Mouse (Mus musculus) myocyte (in vitro differentiated cells): ENCODE measurements around the gene Zic5. TPM values are rescaled to one million over a fixed set of nuclear protein-coding genes. Genes with fewer than 3 reads are reported as not detected.

Experiments used
- H3K27me3 ChIP-seq: one replicate; pipeline ENCODE4 v1.6.1; 2011; ENCODE audit not compliant: control insufficient read depth, insufficient read depth, insufficient read length
- H3K36me3 ChIP-seq: one replicate; pipeline ENCODE4 v1.6.1; 2011; ENCODE audit not compliant: control insufficient read depth, insufficient read depth
- H3K4me2 ChIP-seq: one replicate; pipeline ENCODE4 v1.6.1; 2011; ENCODE audit warnings: low read depth, control low read depth
- H3K4me3 ChIP-seq: one replicate; pipeline ENCODE4 v1.5.1; 2011; ENCODE audit warnings: mild to moderate bottlenecking, control low read depth, moderate library complexity
- H3K79me2 ChIP-seq: one replicate; pipeline ENCODE4 v1.6.1; 2011; ENCODE audit not compliant: control insufficient read depth, insufficient read depth
- H3ac ChIP-seq: one replicate; pipeline ENCODE4 v1.6.1; 2011; ENCODE audit not compliant: control insufficient read depth, insufficient read length
- CEBPB ChIP-seq: IDR thresholded peaks from 2 replicates; pipeline ENCODE4 v1.6.1; 2011; ENCODE audit warnings: mild to moderate bottlenecking, moderate library complexity; ENCODE audit not compliant: poor library complexity, insufficient read depth, severe bottlenecking
- E2F4 ChIP-seq: IDR thresholded peaks from one replicate; pipeline ENCODE4 v1.6.1; 2011; ENCODE audit warnings: mild to moderate bottlenecking, control low read depth, moderate library complexity; ENCODE audit not compliant: insufficient read depth
- MAX ChIP-seq: IDR thresholded peaks from one replicate; pipeline ENCODE4 v1.6.1; 2011; ENCODE audit warnings: low read depth, mild to moderate bottlenecking, control low read depth
- MYOD1 ChIP-seq, 3 experiments: IDR thresholded peaks; one replicate each; pipeline ENCODE4 v1.6.1; 2011; ENCODE audit warnings: control low read depth in 2 of 3, low read depth in 2 of 3, mild to moderate bottlenecking in 2 of 3, moderate library complexity in 1 of 3; ENCODE audit not compliant: insufficient read length in 2 of 3, control insufficient read depth in 1 of 3
- MYOG ChIP-seq, 3 experiments: IDR thresholded peaks; one replicate each; pipeline ENCODE4 v1.6.1; 2011; ENCODE audit warnings: control low read depth in 2 of 3, low read depth in 2 of 3, mild to moderate bottlenecking in 2 of 3; ENCODE audit not compliant: insufficient read length in 2 of 3, control insufficient read depth in 1 of 3, insufficient read depth in 1 of 3
- POLR2A ChIP-seq: IDR thresholded peaks from one replicate; pipeline ENCODE4 v1.6.1; 2011; ENCODE audit warnings: low read depth, mild to moderate bottlenecking, control low read depth, moderate library complexity; ENCODE audit not compliant: insufficient read length
- POLR2AphosphoS2 ChIP-seq: IDR thresholded peaks from one replicate; pipeline ENCODE4 v1.6.1; 2011; ENCODE audit warnings: low read depth, control low read depth; ENCODE audit not compliant: insufficient read length
- REST ChIP-seq: IDR thresholded peaks from one replicate; pipeline ENCODE4 v1.6.1; 2011; ENCODE audit warnings: mild to moderate bottlenecking, control low read depth, moderate library complexity; ENCODE audit not compliant: insufficient read depth, insufficient read length
- SRF ChIP-seq: IDR thresholded peaks from one replicate; pipeline ENCODE4 v1.6.1; 2011; ENCODE audit warnings: low read depth; ENCODE audit not compliant: control insufficient read depth, insufficient read length
- TCF12 ChIP-seq: IDR thresholded peaks from one replicate; pipeline ENCODE4 v1.6.1; 2011; ENCODE audit warnings: mild to moderate bottlenecking, control low read depth; ENCODE audit not compliant: poor library complexity, insufficient read depth, severe bottlenecking
- TCF3 ChIP-seq: IDR thresholded peaks from one replicate; pipeline ENCODE4 v1.6.1; 2011; ENCODE audit warnings: low read depth, control low read depth; ENCODE audit not compliant: insufficient read length
- USF1 ChIP-seq: IDR thresholded peaks from one replicate; pipeline ENCODE4 v1.6.1; 2011; ENCODE audit warnings: low read depth, mild to moderate bottlenecking, control low read depth, moderate library complexity
- polyA plus RNA-seq: library from polyadenylated mRNA; unstranded; fragments of >200 nt; fragmentation: generic; extraction: Trizol; gene quantifications from one replicate; pipeline ENCODE4 v1.2.1, GENCODE M21; 2012; ENCODE audit warnings: missing spikeins

The Zic5 gene
- polyA plus RNA-seq, 1 experiment = 0.42 TPM

DNA sequence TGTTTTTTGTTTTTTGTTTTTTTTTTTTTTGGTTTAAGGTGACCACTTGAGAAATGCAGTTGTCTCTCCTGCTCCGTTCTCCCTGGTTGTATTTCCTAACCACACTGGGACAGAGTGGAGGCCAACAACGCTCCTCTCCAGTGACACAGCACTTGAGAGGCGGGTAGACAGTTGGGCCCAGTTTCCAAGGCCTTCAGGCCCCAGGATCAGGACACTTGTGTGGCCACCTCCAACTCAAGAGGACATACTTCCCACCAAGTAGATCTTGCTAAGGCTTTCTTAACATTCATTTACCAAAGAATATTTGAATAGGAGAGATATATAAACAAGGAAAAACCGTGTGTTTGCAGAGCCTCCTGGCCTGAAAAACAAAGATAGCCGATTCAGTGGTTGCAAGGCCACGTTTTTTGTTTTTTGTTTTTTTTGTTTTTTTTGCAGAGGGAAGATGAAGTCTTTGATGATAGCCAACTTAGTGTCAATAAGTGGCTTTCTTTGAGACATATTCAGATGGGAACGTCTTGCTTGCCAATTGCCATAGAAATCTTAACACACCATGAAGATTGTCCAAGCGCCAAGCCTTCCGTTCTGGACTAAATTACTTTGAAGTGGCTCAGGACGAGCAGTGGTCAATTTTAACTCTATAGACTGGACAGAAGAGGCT, 10.4 kb downstream of the Zic5 start:
- no peak overlapping the region for H3ac ChIP-seq
- H3K79me2 ChIP-seq = no peaks in the 10 kb centered on the region
- no peak overlapping the region for H3K4me2 ChIP-seq
- H3K27me3 ChIP-seq = peaks cover 18% of the 10 kb centered on the region
- H3K4me3 ChIP-seq = no peak overlapping the region
- H3K36me3 ChIP-seq = no peaks in the 10 kb centered on the region
- TF ChIP-seq MAX (no peak), SRF (no peak), E2F4 (no peak), POLR2A (no peak)

DNA sequence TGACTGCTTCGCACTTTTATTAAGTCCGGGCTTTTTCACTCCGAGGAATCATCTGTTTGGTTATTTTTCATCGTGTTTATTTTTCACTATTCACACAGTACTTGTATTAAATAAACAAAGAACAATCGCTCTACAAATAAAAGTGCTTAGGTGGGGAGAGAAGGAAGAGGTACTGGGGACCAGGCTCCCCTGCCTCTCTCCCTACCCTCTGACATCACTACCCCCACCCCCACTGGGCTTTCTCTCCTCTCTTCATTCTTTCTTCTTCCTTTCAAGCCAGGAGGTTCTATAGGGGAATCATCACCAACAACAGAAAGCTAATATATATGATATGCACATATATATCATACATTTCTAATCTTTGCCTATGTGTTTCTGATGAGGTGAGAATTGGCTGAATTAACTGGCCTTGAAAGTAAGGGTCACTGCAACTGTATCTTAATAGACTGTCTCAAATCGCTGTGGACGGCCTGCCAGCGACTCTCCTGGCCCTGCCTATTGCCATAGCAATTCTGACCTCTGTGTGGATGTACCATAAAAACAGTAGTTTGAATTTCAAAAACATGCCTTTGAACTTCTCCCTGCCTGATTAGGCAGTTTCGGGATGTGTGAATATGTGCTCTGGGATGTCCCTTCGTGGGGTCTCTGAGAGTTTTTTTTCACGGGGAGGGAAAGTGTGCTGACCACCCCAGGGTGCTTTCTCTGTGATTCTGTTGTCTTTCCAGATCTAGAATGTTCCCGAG, 11.3 kb downstream of the Zic5 start:
- Histone ChIP-seq H3K79me2 (no peaks in the 10 kb centered on the region), H3K4me3 (no peak overlapping the region), H3ac (no peak overlapping the region), H3K4me2 (no peak overlapping the region), H3K27me3 (peaks cover 20% of the 10 kb centered on the region), H3K36me3 (no peaks in the 10 kb centered on the region)
- TF ChIP-seq TCF12 = no peak
- no peak for TF ChIP-seq POLR2A
- no peak for TF ChIP-seq SRF
- TF ChIP-seq CEBPB = no peak
- no peak for TF ChIP-seq POLR2AphosphoS2
- no peak for TF ChIP-seq MYOD1 (IDR thresholded peaks at IDR 0.05; ENCODE audit: control insufficient read depth in 1 of 3, insufficient read length in 2 of 3, low read depth in 2 of 3)
- TF ChIP-seq USF1 = no peak
- no peak for TF ChIP-seq MYOG (IDR thresholded peaks at IDR 0.05; ENCODE audit: control insufficient read depth in 1 of 3, insufficient read depth in 1 of 3, insufficient read length in 2 of 3, low read depth in 2 of 3)
- TF ChIP-seq TCF3 = no peak
- no peak for TF ChIP-seq REST
- TF ChIP-seq E2F4 = no peak
- TF ChIP-seq MAX = no peak

DNA sequence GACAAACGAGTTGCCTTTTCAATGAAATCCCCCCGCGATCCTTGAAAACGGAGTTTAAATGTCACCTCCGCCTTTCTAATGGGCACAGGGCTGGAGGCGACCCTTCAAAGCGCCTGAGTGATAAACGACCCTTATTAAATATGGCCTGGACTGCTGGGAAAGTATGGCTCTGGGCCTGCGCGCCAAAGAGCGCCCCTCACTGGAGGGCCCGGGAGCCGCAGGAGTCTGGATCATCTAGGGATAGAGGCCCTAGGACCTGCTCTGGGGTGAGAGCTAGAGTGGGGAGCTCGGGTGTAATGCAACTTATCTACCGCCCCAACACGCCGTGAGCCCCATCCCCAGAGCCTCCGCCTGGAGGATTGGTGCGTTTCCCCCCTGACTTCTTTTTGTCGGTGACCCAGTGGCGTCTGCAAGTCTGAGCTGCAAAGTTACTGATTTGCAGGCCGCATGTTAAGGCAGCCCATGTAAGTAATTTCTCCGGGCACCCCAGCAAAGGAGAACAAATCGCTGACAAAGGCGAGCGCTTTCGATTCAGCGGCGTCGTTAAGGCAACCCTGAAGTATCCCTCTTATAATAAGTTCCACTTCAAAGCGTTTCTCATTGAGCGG, 12.0 kb downstream of the Zic5 start:
- no peaks in the 10 kb centered on the region for H3K36me3 ChIP-seq
- no peak overlapping the region for H3ac ChIP-seq
- H3K27me3 ChIP-seq = peaks cover 20% of the 10 kb centered on the region
- TF ChIP-seq MYOD1 (IDR thresholded peaks at IDR 0.05; ENCODE audit: control insufficient read depth in 1 of 3, insufficient read length in 2 of 3, low read depth in 2 of 3) = no peak
- no peak for TF ChIP-seq E2F4
- TF ChIP-seq POLR2AphosphoS2 = no peak
- TF ChIP-seq SRF = no peak
- no peak for TF ChIP-seq MYOG (IDR thresholded peaks at IDR 0.05; ENCODE audit: control insufficient read depth in 1 of 3, insufficient read depth in 1 of 3, insufficient read length in 2 of 3, low read depth in 2 of 3)
- no peak for TF ChIP-seq MAX
- TF ChIP-seq TCF3 = no peak
- TF ChIP-seq CEBPB = no peak
- TF ChIP-seq REST = no peak
- TF ChIP-seq USF1 = no peak
- TF ChIP-seq POLR2A = no peak
- TF ChIP-seq TCF12 = no peak
- H3K79me2 ChIP-seq = no peaks in the 10 kb centered on the region
- H3K4me2 ChIP-seq = no peak overlapping the region
- H3K4me3 ChIP-seq = no peak overlapping the region

DNA sequence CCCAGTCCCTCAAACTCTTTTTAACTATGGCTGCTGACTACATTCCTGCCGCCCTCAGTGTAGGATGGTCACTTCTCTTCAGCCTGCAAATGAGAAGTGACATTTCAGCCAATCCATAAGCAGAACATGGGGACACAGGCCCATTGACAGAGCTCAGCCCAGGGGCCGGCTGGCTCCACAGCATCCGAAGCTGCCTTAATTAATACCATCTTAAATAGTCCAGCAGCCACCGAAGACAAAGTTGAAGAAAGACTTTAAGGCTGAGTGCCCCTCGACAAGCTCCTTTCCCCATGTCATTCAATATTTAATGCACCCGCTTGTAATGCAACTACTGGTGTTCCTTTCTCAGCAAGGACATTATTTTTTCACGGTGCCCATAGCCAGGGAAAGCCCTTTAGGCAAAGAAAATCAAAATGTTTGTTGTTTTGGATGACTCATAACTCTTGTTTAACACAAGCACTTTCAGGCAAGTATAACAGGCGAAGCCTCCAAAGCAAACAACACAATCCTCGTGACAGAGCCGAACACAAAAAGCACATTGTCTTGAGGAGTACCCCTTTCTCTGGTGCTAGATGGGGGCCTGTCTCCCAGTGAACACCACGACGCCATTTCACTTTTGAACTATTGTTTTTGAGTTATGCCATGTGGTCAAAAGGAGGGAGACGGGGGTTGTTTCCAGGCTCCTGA, 12.6 kb downstream of the Zic5 start:
- Histone ChIP-seq H3K27me3 (peaks cover 20% of the 10 kb centered on the region), H3K36me3 (no peaks in the 10 kb centered on the region), H3K79me2 (no peaks in the 10 kb centered on the region), H3K4me2 (no peak overlapping the region), H3ac (no peak overlapping the region), H3K4me3 (no peak overlapping the region)
- no peak for TF ChIP-seq E2F4
- no peak for TF ChIP-seq POLR2A
- no peak for TF ChIP-seq REST
- no peak for TF ChIP-seq TCF12
- TF ChIP-seq CEBPB = no peak
- TF ChIP-seq SRF = no peak
- TF ChIP-seq POLR2AphosphoS2 = no peak
- no peak for TF ChIP-seq MYOG (IDR thresholded peaks at IDR 0.05; ENCODE audit: control insufficient read depth in 1 of 3, insufficient read depth in 1 of 3, insufficient read length in 2 of 3, low read depth in 2 of 3)
